Mouse (Mus musculus): ENCODE measurements around the gene Pold2.

The Pold2 gene

DNA sequence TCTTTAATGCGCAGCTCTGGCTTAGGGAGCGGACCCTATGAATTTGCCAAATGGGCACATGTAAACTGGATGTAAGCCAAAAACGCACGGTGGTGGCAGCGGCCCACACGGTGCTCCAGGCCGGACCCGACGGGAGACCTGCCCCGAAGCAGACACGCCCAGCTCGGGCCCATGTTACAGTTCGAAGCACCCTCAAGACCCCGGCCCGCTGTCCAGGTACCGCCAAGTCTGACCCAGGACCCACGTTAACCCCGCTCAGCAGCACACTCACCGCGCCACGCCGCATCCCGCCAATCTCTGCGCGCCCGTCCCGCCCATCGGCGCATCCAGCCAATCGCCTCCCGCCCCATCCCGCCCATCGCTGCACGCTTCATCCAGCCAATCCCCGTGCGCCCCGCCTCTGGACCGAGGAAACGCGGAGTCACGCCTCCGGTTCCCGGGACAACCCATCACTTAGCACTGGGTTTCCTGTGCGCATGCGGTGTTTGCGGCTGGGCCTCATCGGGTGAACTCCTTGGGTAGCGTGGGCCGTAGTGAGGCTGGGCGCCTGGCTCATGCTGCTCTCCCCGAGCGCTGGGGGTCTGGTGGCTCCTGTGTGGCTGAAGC, at the start of gene Pold2:
Pold2 (minus strand) TSS at position 372 of the 606 bp plus-strand sequence.
- peak; percentile 97 for DNase-seq (ENCODE audit: low spot score in 2 of 2)

GRCm38 (mm10) chr11:5926696-5927220, 48.7 kb upstream of the Pold2 start:
- no peak for DNase-seq (ENCODE audit: low spot score in 2 of 2)

DNA sequence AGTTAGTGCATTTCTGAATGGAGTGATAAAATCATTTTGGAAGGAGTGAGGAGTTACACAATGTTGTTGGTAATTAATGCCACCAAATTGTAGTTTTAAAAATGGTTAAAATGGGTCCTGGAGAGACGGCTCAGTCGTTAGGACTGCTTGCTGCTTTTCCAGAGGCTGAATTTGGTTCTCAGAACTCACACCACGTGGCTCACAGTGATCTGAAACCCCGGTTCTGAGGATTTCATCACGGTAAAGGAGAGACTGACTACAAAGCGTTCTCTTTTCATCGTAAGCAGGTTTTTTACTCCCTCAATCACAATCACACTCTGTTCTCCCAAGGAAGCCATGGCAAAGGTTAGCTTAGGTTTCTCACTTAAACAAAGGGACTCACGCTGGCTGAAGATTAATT, 46.6 kb upstream of the Pold2 start:
- DNase-seq (ENCODE audit: low spot score in 2 of 2) = no peak

GRCm38 (mm10) chr11:5920323-5920960, 42.4 kb upstream of the Pold2 start:
- DNase-seq (ENCODE audit: low spot score in 2 of 2) = no peak

GRCm38 (mm10) chr11:5919606-5920005, 41.5 kb upstream of the Pold2 start:
- DNase-seq (ENCODE audit: low spot score in 2 of 2) = no peak

GRCm38 (mm10) chr11:5918111-5918510, 40.0 kb upstream of the Pold2 start:
- DNase-seq (ENCODE audit: low spot score in 2 of 2) = no peak

DNA sequence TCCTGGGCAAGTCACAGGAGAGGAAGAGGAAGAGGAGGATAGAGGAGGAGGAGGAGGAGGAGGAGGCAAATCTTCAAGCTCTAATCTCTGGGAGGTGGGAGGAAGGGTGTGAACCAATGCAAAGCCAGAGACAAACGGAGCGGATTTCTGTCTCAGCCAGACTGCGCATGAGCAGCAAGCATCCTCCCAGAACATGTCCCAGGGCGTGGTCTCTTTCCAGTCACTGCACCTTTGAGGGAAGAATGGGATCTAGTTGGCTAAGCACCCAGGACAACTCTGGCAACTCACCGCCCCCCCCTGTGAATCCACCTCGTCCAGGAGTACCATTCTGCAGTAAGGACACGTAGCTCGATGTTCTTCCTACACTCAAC, 38.1 kb upstream of the Pold2 start:
- DNase-seq (ENCODE audit: low spot score in 2 of 2) = no peak

- DNase-seq (ENCODE audit: low spot score in 2 of 2) = peak; percentile 38 to 65
Observed at GRCm38 (mm10) chr11:5915429-5916177, 37.5 kb upstream of the Pold2 start.

DNA sequence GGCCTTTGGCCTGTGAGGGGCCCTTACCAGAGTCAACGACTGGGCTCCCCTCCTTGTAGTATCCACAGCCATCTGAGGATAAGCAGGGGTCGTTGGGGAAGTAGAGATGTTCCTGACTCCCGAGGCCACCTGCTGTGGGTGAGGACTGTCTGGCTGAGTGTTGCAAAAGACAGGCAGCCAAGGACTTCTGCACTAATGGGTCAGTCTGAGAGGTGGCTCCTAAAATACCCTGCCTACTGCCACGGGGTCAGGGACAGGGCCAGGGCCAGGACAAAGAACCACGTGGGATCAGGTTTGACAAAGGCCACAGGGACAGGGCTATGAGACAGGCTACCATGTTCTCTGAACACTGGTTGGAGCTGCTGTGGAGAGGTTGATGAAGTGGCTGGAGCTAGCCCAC, 36.8 kb upstream of the Pold2 start:
- DNase-seq (ENCODE audit: low spot score in 2 of 2) = no peak

DNA sequence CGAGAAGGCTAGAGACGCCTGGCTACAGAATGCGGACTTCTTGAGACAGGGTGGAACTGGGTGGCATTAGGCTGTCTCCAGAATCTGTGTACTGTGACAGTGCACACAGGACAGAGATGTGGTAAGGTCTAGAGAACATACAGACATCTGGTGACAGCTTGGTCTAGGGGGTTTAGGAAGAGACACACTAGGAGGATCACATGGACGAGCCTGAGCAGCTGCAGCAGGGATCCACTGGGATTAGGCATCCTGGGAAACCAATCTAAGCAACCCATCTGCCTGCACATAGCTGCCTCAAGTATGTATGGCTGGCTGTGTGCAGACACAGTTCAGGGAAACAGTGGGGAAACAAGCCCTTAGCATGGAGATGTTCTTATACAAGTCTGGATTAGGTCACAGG, 35.8 kb upstream of the Pold2 start:
- no peak for DNase-seq (ENCODE audit: low spot score in 2 of 2)

DNA sequence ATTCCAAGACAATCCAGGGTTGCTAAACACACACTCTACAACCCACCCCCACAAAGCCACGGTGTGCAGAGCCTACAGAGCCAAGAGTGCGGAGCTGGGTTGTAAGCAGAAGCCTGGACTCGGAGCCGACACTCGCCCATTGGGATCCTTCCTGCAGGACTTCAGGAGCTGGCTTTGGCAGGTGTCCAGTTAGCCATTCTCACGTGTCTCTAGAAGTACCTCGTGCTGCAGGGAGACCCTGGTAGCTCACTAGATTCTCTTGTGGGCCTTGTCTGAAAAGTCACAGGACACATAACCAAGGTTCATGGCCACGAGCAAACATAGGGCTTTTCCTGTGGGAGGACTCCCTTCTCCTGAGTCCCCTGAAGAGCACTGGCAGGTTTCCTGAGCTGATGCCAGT, 35.2 kb upstream of the Pold2 start:
- no peak for DNase-seq (ENCODE audit: low spot score in 2 of 2)

- DNase-seq (ENCODE audit: low spot score in 2 of 2) = peak; percentile 68 to 79
Observed at GRCm38 (mm10) chr11:5912635-5913034, 34.5 kb upstream of the Pold2 start.

DNA sequence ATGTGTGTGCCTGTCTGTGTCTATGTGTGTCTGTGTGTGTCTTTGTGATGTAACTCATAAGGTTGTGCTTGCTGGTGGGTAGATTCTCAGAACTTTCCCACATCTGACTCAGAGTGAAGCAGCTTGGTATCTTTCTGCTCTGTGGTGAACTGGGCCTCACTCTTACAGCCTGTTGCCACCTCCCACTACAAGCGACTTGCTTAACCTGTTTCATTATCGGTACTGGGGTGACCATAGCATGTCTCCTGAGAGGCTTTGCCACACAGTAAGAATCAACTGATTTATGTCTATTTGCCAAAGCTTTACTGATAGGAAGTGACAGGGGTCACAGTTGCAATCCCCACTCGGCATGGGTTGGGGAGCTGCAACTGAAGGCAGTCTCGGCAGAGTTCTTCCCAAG, 30.6 kb upstream of the Pold2 start:
- DNase-seq (ENCODE audit: low spot score in 2 of 2) = no peak

DNA sequence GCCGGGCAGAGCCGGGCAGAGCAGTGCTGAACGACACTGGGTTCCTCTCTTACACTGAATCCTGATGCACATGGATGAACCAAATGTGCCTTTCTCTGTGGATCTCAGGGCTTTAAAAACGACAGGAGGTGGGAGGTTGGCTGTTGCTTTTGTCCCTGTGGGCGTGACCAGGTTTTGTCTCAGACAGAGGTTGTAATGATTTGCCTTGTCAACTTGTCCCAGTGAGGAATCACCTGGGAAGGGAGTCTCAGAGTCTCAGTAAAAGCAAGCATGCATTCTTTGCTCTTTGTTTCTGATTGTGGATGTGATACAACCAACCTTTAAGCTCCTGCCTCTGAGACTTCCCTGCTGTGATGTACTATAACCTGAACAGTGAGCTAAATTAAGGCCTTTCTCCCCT, 29.0 kb upstream of the Pold2 start:
- DNase-seq (ENCODE audit: low spot score in 2 of 2) = no peak

DNA sequence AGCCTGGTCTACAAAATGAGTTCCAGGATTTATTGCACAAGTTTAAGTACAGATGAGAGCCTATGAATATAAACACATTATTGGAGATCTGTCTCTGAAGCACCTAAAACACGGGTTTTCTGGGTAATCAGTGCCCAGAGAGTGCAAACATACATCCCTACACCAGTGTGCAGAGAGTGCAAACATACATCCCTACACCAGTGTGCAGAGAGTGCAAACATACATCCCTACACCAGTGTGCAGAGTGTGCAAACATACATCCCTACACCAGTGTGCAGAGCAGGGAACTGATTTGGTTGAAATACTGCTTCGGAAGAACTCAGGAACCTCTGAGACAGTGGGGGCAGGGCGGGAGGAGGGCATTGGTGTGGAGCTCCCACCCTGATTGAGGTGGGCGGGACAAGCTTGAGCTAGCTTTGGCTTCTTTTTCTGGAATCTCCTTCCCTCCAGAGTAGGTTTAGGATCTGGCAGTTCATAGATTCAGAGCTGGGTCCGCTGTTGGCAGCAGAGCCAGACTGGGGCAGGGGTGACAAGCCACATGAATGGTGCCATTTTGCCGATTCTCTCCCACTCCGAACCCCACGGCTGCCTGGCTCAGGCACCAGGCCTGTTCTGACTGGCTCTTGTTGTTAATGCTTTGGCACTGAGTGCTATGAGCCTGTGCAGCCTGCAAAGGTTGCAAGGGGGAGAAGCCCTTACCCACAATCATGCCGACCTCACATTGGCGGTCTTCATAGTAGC, 27.9 kb upstream of the Pold2 start:
- DNase-seq (ENCODE audit: low spot score in 2 of 2) = peak in 1 of 2 experiments; percentile 24

DNA sequence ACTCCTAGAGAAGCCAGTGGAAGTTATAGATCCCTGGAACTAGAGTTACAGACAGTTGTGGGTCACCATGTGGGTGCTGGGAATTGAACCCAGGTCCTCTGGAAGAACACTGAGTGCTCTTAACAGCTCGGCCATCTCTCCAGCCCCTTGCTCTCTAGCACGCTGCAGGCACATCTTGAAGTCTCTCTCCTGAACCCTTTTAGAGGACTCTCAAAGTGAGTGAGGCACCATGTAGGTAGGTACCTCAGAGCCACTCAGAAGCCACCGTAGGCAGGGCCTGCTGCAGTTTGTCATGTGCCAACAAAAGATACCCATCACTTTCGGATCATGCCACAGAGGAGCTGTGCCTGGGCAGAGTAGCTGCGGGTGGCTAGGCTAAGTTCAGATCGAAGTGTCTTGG, 26.8 kb upstream of the Pold2 start:
- no peak for DNase-seq (ENCODE audit: low spot score in 2 of 2)

GRCm38 (mm10) chr11:5904357-5904756, 26.3 kb upstream of the Pold2 start:
- DNase-seq (ENCODE audit: low spot score in 2 of 2) = no peak

GRCm38 (mm10) chr11:5903844-5904243, 25.8 kb upstream of the Pold2 start:
- peak in 1 of 2 experiments; percentile 33 for DNase-seq (ENCODE audit: low spot score in 2 of 2)

DNA sequence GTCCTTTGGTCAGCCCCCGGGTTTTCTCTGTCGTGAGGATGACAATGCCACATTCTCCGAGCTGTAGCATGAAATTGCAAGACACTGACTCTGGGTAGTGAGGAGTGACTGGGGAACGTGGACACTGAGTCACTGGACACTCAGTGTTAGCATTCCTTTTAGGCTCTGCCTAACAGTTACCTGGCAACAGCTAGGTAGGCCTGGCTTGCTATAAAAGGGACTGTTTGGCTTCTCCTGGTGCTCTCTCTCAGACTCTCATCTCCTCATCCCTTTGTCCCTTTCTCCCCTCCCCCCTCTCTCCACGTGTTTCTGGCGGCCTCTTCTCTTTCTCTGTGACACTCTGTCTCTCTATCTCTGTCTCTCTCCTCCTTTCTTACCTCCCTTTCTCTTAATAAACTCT, 24.3 kb upstream of the Pold2 start:
- no peak for DNase-seq (ENCODE audit: low spot score in 2 of 2)

GRCm38 (mm10) chr11:5901950-5902349, 23.9 kb upstream of the Pold2 start:
- DNase-seq (ENCODE audit: low spot score in 2 of 2) = peak; percentile 48 to 52

DNA sequence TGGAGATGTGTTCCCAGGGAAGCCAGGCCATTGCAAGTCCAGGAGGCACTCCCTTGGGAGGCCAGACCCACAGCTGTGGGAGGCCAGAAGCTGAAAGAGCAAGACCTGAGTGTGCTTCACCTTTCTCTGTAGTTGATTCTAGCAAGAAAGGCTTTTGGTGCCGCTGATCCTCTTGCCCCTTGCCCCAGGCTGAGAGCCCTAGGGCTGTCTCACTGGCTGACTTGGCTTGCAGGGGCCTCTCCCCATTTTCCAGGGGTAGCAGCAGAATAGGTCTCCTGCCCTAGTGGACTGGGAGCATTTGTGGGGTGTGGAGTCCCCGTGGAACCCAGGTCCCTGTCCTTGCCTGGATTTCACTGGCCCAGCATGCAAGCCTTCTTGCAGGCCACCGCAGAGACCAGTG, 23.2 kb upstream of the Pold2 start:
- no peak for DNase-seq (ENCODE audit: low spot score in 2 of 2)

DNA sequence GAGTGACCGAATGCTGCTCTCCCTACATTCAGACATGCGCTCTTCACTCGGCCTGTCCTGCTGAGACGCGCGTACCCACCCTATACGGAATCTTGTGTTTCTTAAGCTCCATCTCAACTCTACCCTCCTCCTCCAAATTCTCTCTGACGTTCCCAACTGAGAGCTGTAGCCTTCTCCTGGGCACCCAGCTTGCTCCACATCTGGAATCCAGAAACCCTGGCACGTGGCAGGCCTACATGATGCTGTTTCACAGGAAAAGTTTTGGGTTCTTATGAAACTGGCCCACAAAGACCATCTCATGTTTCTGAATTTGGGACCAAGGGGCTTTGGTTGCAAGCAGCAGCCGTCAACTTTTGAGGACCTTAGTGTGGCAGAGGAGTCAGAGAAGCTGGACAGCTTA, 21.2 kb upstream of the Pold2 start:
- no peak for DNase-seq (ENCODE audit: low spot score in 2 of 2)

Measured in frontal cortex, postnatal 36 days (tissue).